Mouse (Mus musculus) embryonic facial prominence, embryonic 15.5 days (tissue): Measurements from ENCODE around the gene Lrmda. TPM values are rescaled to one million over a fixed set of nuclear protein-coding genes. Genes with fewer than 3 reads are reported as not detected.

Experiments
- ATAC-seq: fragments of 200-750 bp; cut with Nextera tagmentation; 2 replicates; pipeline ENCODE4 v1.8.0; 2017; ENCODE audit warnings: low read depth, moderate TSS enrichment; ENCODE audit not compliant: insufficient number of reproducible peaks, low FRiP score, low TSS enrichment
- H3K27ac ChIP-seq: fragments of 300-500 bp; sonication (generic); replicated peaks from 2 replicates; pipeline ENCODE4 v1.5.1; 2015; ENCODE audit warnings: mild to moderate bottlenecking, inconsistent platforms
- H3K27me3 ChIP-seq: fragments of 300-500 bp; sonication (generic); 2 replicates; pipeline ENCODE4 v1.6.1; 2015; ENCODE audit warnings: inconsistent platforms
- H3K36me3 ChIP-seq: fragments of 300-500 bp; sonication (generic); 2 replicates; pipeline ENCODE4 v1.6.1; 2015; ENCODE audit warnings: mild to moderate bottlenecking, inconsistent platforms
- H3K4me1 ChIP-seq: fragments of 300-500 bp; sonication (generic); 2 replicates; pipeline ENCODE4 v1.6.1; 2015; ENCODE audit warnings: inconsistent platforms
- H3K4me2 ChIP-seq: fragments of 300-500 bp; sonication (generic); replicated peaks from 2 replicates; pipeline ENCODE4 v1.6.1; 2015; ENCODE audit warnings: mild to moderate bottlenecking, inconsistent platforms
- H3K4me3 ChIP-seq: fragments of 300-500 bp; sonication (generic); replicated peaks from 2 replicates; pipeline ENCODE4 v1.5.1; 2015; ENCODE audit warnings: mild to moderate bottlenecking, inconsistent platforms
- H3K9ac ChIP-seq: fragments of 300-500 bp; sonication (generic); 2 replicates; pipeline ENCODE4 v1.6.1; 2015; ENCODE audit warnings: inconsistent platforms
- H3K9me3 ChIP-seq: fragments of 300-500 bp; sonication (generic); replicated peaks from 2 replicates; pipeline ENCODE4 v1.6.1; 2016; ENCODE audit warnings: inconsistent platforms
- WGBS: fragments of 180-500 bp; shearing (Covaris S2); methylation state at CpG from one replicate; pipeline ENCODE4 v1.1.7; 2015; 5-methylcytosine and 5-hydroxymethylcytosine counted together
- polyA plus RNA-seq: library from polyadenylated mRNA; unstranded; fragments of >200 nt; fragmentation: Nextera tagmentation; extraction: Ambion mirVana; gene quantifications from 2 replicates; pipeline ENCODE4 v1.2.1, GENCODE M21; 2015

Lrmda gene
- polyA plus RNA-seq, 1 experiment from 2014 or later, result 0.64 TPM

GRCm38 (mm10) chr14:22377148-22377547 is 357.6 kb downstream of the Lrmda start:
- no peak overlapping the region for H3K27ac ChIP-seq
- H3K9me3 ChIP-seq, result no peaks in the 10 kb centered on the region
- 84% methylated on average over 1 of the region's 1 CpGs for WGBS
- H3K36me3 ChIP-seq, result no peaks in the 10 kb centered on the region
- no peak overlapping the region for H3K4me3 ChIP-seq
- no peak overlapping the region for H3K4me2 ChIP-seq
- H3K9ac ChIP-seq, result no peak overlapping the region
- H3K4me1 ChIP-seq, result 0 out of 2 replicates have a peak, but pooled peaks cover 7% of the 10 kb centered on the region
- no peaks in the 10 kb centered on the region for H3K27me3 ChIP-seq
- no peak for ATAC-seq

GRCm38 (mm10) chr14:22382101-22382500 is 362.6 kb downstream of the Lrmda start:
- Histone ChIP-seq H3K4me2 (no peak overlapping the region), H3K9ac (no peak overlapping the region), H3K4me1 (no peaks in the 10 kb centered on the region), H3K27ac (no peak overlapping the region), H3K36me3 (no peaks in the 10 kb centered on the region), H3K27me3 (no peaks in the 10 kb centered on the region), H3K4me3 (no peak overlapping the region), H3K9me3 (no peaks in the 10 kb centered on the region)
- WGBS, result 61% methylated on average over 4 of the region's 4 CpGs
- no peak for ATAC-seq

- no peaks in the 10 kb centered on the region for H3K36me3 ChIP-seq
- no peaks in the 10 kb centered on the region for H3K27me3 ChIP-seq
- H3K27ac ChIP-seq, result no peak overlapping the region
- no peak overlapping the region for H3K4me3 ChIP-seq
- no peak overlapping the region for H3K9ac ChIP-seq
- H3K9me3 ChIP-seq, result no peaks in the 10 kb centered on the region
- no peaks in the 10 kb centered on the region for H3K4me1 ChIP-seq
- 93% methylated on average over 10 of the region's 10 CpGs for WGBS
- ATAC-seq, result no peak
- H3K4me2 ChIP-seq, result no peak overlapping the region
These were observed 374.1 kb downstream of the Lrmda start for GRCm38 (mm10) chr14:22393616-22394015.

GRCm38 (mm10) chr14:22402411-22402810 is 382.9 kb downstream of the Lrmda start:
- Histone ChIP-seq H3K9me3 (no peaks in the 10 kb centered on the region), H3K9ac (no peak overlapping the region), H3K27me3 (no peaks in the 10 kb centered on the region), H3K27ac (no peak overlapping the region), H3K4me1 (no peaks in the 10 kb centered on the region), H3K4me3 (no peak overlapping the region), H3K36me3 (no peaks in the 10 kb centered on the region), H3K4me2 (no peak overlapping the region)
- WGBS, result 86% methylated on average over 4 of the region's 4 CpGs
- ATAC-seq, result no peak

- Histone ChIP-seq H3K4me1 (no peaks in the 10 kb centered on the region), H3K4me3 (no peak overlapping the region), H3K9me3 (no peaks in the 10 kb centered on the region), H3K27me3 (no peaks in the 10 kb centered on the region), H3K27ac (no peak overlapping the region), H3K9ac (no peak overlapping the region), H3K4me2 (no peak overlapping the region), H3K36me3 (no peaks in the 10 kb centered on the region)
- no peak for ATAC-seq
- 73% methylated on average over 5 of the region's 5 CpGs for WGBS
These were observed 387.1 kb downstream of the Lrmda start for GRCm38 (mm10) chr14:22406623-22407022.

GRCm38 (mm10) chr14:22410826-22411225 is 391.3 kb downstream of the Lrmda start:
- Histone ChIP-seq H3K36me3 (no peaks in the 10 kb centered on the region), H3K27ac (no peak overlapping the region), H3K9me3 (no peaks in the 10 kb centered on the region), H3K9ac (no peak overlapping the region), H3K27me3 (no peaks in the 10 kb centered on the region), H3K4me1 (no peaks in the 10 kb centered on the region), H3K4me2 (no peak overlapping the region), H3K4me3 (no peak overlapping the region)
- 85% methylated on average over 1 of the region's 1 CpGs for WGBS
- ATAC-seq, result no peak

GRCm38 (mm10) chr14:22413220-22413619 is 393.7 kb downstream of the Lrmda start:
- H3K9ac ChIP-seq, result no peak overlapping the region
- no peaks in the 10 kb centered on the region for H3K27me3 ChIP-seq
- H3K4me3 ChIP-seq, result no peak overlapping the region
- H3K36me3 ChIP-seq, result no peaks in the 10 kb centered on the region
- no peaks in the 10 kb centered on the region for H3K9me3 ChIP-seq
- 46% methylated on average over 7 of the region's 7 CpGs for WGBS
- no peak overlapping the region for H3K4me2 ChIP-seq
- H3K4me1 ChIP-seq, result no peaks in the 10 kb centered on the region
- no peak overlapping the region for H3K27ac ChIP-seq
- ATAC-seq, result no peak

- H3K4me2 ChIP-seq, result no peak overlapping the region
These were observed 398.2 kb downstream of the Lrmda start for GRCm38 (mm10) chr14:22417706-22418105.

GRCm38 (mm10) chr14:22421668-22422067 is 402.2 kb downstream of the Lrmda start:
- Histone ChIP-seq H3K9me3 (no peaks in the 10 kb centered on the region), H3K4me3 (no peak overlapping the region), H3K27me3 (no peaks in the 10 kb centered on the region), H3K36me3 (no peaks in the 10 kb centered on the region), H3K27ac (no peak overlapping the region), H3K9ac (no peak overlapping the region), H3K4me1 (no peaks in the 10 kb centered on the region), H3K4me2 (no peak overlapping the region)
- 70% methylated on average over 4 of the region's 4 CpGs for WGBS
- no peak for ATAC-seq

More at GRCm38 (mm10) chr14:22417706-22418105, 398.2 kb downstream of the Lrmda start:
- Histone ChIP-seq H3K9ac (no peak overlapping the region), H3K9me3 (no peaks in the 10 kb centered on the region), H3K36me3 (no peaks in the 10 kb centered on the region), H3K4me3 (no peak overlapping the region), H3K4me1 (no peaks in the 10 kb centered on the region), H3K27ac (no peak overlapping the region), H3K27me3 (no peaks in the 10 kb centered on the region)
- no peak for ATAC-seq
- 86% methylated on average over 3 of the region's 3 CpGs for WGBS

GRCm38 (mm10) chr14:22425018-22425534 is 405.6 kb downstream of the Lrmda start:
- WGBS, result 83% methylated on average over 7 of the region's 7 CpGs
- H3K9me3 ChIP-seq, result no peaks in the 10 kb centered on the region
- H3K4me2 ChIP-seq, result no peak overlapping the region
- no peak overlapping the region for H3K4me3 ChIP-seq
- H3K4me1 ChIP-seq, result no peaks in the 10 kb centered on the region
- no peak overlapping the region for H3K27ac ChIP-seq
- no peaks in the 10 kb centered on the region for H3K27me3 ChIP-seq
- no peaks in the 10 kb centered on the region for H3K36me3 ChIP-seq
- ATAC-seq, result no peak
- no peak overlapping the region for H3K9ac ChIP-seq

GRCm38 (mm10) chr14:22435441-22435840 is 415.9 kb downstream of the Lrmda start:
- no peaks in the 10 kb centered on the region for H3K9me3 ChIP-seq
- ATAC-seq, result no peak
- no peaks in the 10 kb centered on the region for H3K4me1 ChIP-seq
- no peak overlapping the region for H3K27ac ChIP-seq
- H3K27me3 ChIP-seq, result no peaks in the 10 kb centered on the region
- no peaks in the 10 kb centered on the region for H3K36me3 ChIP-seq
- H3K4me2 ChIP-seq, result no peak overlapping the region
- no peak overlapping the region for H3K9ac ChIP-seq
- WGBS, result 45% methylated on average over 3 of the region's 3 CpGs
- H3K4me3 ChIP-seq, result no peak overlapping the region

GRCm38 (mm10) chr14:22435860-22436377 is 416.4 kb downstream of the Lrmda start:
- Histone ChIP-seq H3K36me3 (no peaks in the 10 kb centered on the region), H3K27ac (no peak overlapping the region), H3K9ac (no peak overlapping the region), H3K9me3 (no peaks in the 10 kb centered on the region), H3K4me3 (no peak overlapping the region), H3K4me1 (peaks cover 4% of the 10 kb centered on the region; the same call in 1 of the 2 replicates), H3K4me2 (no peak overlapping the region), H3K27me3 (no peaks in the 10 kb centered on the region)
- 50% methylated on average over 4 of the region's 4 CpGs for WGBS
- ATAC-seq, result 0 out of 2 replicates have a peak, but pooled peaks have one; percentile 34
